Mouse (Mus musculus) right cerebral cortex, postnatal 4 days (tissue): ENCODE results near the gene Rgr.

Experiments used
- DNase-seq: peaks from one replicate; pipeline ENCODE4 v3.0.0-alpha.2; 2022

Gene Rgr

DNA sequence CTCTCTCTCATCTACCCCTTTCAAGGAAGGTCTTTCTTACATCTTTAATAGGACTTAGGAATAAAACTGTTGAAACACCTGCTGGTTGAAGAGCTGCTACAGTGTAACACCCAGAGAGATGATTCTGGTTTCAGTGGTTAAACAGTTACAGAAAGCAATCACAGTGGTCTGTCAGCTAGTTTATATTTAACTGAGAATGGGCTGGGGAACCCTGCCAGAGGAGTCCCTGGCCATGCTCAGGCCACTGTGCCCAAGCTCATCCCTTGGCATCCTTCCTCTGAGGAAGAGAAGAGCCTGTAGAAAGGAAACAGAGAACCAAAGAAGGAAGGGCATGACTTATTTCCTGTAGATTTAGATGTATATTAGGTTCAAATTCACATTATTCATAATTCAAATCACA is 59.0 kb downstream of the Rgr start:
- DNase-seq = no peak

DNA sequence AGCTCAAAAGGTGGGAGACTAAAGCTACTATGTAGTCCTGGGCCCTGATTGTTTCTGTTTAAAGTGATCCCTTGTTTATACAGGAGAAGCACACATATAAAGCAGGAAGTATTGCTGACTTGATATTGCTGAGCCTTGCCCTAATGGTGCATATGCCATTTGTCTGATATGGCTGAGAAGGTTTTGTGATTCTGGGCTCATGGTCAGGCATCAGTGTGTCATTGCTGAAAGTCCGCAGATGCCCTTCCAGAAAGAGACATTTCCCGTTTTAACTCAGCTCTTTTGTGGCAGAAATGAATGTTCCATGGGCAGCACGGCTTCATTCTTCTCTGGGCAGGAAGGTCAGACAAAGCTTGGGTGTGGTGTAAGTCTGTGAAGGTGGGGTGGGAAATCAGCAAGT is 63.1 kb downstream of the Rgr start:
- DNase-seq = no peak
